Mouse (Mus musculus): ENCODE results near the gene Ccdc8. TPM values are rescaled to one million over a fixed set of nuclear protein-coding genes. Genes with fewer than 3 reads are reported as not detected.
A peak's percentile ranks its signal among the peaks of the same experiment; 100 is the strongest.

The Ccdc8 gene
- total RNA-seq, 2 experiments from 2014 or later: 2.4 to 2.6 TPM

DNA sequence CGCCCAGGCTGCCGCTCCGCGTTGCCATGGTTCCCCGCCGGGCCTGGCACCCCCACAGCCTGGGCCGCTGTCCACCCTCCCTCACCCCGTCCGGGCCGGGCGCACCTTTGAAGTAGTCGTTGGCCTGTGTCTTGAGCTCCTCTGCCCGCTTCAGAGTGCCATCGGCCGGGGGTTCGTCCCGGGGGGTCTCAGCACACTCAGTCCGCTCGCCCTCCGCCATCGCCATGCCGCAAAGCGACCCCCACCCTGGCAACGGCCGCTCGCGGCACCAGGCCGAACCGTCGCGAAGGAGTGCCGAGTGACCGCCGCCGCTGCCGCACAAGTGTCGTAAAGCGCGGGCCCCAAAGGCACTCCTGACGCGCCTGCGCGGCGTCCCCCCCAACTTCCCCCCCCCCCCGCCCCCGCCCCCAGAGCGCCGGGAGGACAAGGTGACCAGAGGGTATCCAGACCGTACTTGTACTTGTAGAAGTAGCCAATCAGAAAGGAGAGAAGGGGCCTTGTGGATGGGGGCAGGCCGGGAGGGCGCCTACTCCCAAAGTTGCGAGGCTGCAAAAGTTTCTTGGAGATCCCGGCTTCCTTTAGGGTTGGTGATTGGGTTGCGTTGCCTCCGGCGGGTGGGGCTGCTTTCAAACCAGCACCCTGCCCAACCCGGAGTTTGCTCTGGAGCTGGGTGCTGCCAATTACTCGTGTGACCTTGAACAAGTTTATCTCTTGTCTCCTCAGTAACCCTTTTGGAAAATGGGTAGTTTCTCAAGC is 35.3 kb downstream of the Ccdc8 start, which contains the start of gene Ppp5c:
Gene Ppp5c, minus strand, starts transcription at position 337 of the 756 bp plus-strand sequence.
- intact Hi-C loops (cut with DNase I): loop anchor here (1.0 kb wide), 2 partner anchors 10 to 33 kb away; no protein-coding TSS in a partner anchor

DNA sequence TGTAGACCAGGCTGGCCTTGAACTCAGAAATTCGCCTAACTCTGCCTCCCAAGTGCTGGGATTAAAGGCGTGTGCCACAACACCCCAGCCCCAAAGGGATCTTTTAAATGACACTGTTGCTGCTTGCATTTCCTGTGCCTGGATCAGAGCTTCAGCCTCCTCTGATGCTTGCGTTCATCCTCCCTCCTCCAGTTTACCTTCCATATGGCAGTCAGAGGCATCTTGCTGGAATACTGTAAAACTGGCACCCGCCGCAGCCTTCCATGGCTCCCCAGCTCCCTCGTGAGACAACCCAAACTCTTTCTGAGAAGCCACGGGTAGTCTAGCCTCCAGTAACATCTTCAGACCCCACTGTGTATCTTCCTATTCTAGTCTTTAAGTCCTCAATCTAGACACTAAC is 36.4 kb downstream of the Ccdc8 start:
- intact Hi-C loops (cut with DNase I): loop anchor here (1.0 kb wide), 1 partner anchor 16 kb away; no protein-coding TSS in a partner anchor
- peak in 1 of 2 experiments; percentile 86 for DNase-seq (ENCODE audit: low spot score in 2 of 2)

More for the DNA sequence above, 35.3 kb downstream of the Ccdc8 start, which contains the start of gene Ppp5c:
- peak; percentile 90 to 91 for DNase-seq (ENCODE audit: low spot score in 2 of 2)

DNA sequence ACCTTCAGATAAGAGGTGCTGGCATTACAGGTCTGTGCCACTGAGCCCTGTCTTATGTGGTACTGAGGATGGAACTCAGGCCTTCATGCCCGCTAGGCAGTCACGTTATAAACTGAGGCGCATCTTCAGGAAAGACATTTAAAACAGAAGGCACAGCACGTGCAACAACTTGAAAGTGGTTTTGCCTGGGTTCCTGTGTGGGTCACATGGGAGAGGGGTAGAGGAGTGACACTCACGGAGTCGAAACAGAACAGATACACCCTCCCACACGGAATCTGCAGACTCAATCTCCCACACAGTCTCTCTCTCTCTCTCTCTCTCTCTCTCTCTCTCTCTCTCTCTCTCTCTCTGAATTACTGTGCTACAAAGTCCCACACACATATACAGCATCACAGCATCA is 37.7 kb downstream of the Ccdc8 start:
- DNase-seq (ENCODE audit: low spot score in 2 of 2): peak in 1 of 2 experiments; percentile 78
- intact Hi-C loops (cut with DNase I): no loop called here

DNA sequence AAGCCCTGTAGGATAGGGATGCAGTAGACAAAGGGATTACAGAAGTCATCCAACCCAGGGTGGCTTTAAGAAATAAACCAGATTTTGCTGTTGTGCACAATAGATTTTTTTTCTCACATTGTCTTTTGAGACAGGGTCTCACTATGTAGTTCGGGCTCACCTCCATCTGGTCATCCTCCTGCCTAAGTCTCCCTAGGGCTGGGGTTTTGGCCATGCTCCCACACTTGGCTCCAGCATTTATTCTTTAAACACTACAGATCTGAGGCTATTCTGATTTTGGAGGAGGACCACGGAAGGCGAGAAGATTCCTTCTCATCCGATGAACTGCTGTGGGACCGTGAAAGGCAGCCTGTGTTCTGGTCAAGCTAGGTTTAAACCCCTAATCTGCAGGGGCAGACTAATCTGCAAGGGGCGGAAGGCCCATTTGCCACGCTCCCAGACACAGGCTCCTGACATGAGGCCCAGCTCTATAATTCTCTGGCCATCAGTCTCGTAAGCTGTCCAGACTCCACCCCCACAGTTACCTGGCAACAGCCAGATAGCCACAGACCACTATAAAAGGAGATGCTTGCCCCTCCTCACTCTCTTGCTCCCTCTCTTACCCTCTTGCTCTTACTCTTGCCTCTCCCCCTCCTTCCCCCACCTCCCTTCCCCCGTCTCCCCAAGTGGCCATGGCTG is 45.6 kb downstream of the Ccdc8 start:
- intact Hi-C loops (cut with DNase I): no loop called here
- DNase-seq (ENCODE audit: low spot score in 2 of 2): no peak

DNA sequence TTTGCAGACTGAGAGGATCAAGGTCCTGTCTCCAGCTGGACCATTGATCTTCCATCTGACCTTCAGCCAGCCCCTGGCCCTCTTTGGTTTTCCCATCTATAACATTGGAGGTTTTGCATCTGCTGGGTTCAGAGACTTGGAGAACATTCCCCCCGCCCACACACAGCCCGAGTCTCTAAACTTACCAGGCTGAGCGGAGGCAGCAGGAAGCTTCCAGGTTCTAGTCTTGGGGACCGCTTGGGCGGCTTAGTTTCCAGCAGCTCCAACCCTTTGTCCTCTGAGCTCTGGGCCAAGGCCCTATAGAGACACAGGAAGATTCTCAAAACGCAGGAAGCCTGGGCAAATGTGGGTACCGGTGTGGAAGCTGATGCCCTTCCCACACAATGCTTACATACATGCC is 46.9 kb downstream of the Ccdc8 start:
- intact Hi-C loops (cut with DNase I): no loop called here
- peak in 1 of 2 experiments; percentile 80 for DNase-seq (ENCODE audit: low spot score in 2 of 2)

DNA sequence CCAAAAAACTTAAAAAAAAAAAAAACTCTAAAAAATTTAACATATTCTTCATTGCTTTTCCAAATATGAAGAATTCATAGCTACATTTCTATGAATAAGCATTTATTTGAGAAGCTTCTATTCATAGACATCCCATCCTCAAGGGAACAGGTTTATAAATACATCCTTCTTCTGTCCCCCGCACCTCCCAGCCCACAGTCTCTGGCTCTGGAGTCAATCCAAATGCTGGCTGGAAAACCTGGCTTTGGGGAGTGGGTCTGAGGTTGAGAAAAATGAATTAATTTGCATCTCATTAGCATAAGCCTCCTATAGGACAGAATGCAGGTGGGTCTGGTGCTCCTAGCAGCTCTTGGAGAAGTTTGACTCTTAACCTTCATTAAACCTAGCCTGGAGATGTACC is 53.2 kb downstream of the Ccdc8 start:
- intact Hi-C loops (cut with DNase I): loop anchor here (1.0 kb wide), 1 partner anchor 16 kb away; no protein-coding TSS in a partner anchor
- DNase-seq (ENCODE audit: low spot score in 2 of 2): peak; percentile 54 to 80

Other genes with a start within 250 kb of the Ccdc8 start
- 1 to 10 TPM; 3.9 to 4.9 TPM for gene Slc1a5, start 211.4 kb upstream of the Ccdc8 start, total RNA-seq (2021)
- gene Strn4, start 176.8 kb upstream of the Ccdc8 start, total RNA-seq (2021): 100 to 1,000 TPM; 314 to 335 TPM
- 10 to 100 TPM; 47.7 to 50.8 TPM for gene Fkrp, start 176.0 kb upstream of the Ccdc8 start, total RNA-seq (2021)
- 1 to 10 TPM; 3.8 to 7.3 TPM for gene Prkd2, start 149.8 kb upstream of the Ccdc8 start, total RNA-seq (2021)
- 100 to 1,000 TPM; 176 to 184 TPM for gene Dact3, start 117.4 kb upstream of the Ccdc8 start, total RNA-seq (2021)
- gene Gng8, start 100.9 kb upstream of the Ccdc8 start, total RNA-seq (2021): 1 to 10 TPM; 2.5 to 4.0 TPM
- under 1 TPM; 0.14 to 0.16 TPM for gene Ptgir, start 86.2 kb upstream of the Ccdc8 start, total RNA-seq (2021)
- 1,000 to 10,000 TPM; 1,837 to 1,919 TPM for gene Calm3, start 68.6 kb upstream of the Ccdc8 start, total RNA-seq (2021)
- 100 to 1,000 TPM; 268 to 274 TPM for gene Pnmal2, start 48.0 kb upstream of the Ccdc8 start, total RNA-seq (2021)
- 100 to 1,000 TPM; 107 to 115 TPM for gene Pnmal1, start 33.0 kb upstream of the Ccdc8 start, total RNA-seq (2021)
- 10 to 100 TPM; 62.3 to 64.9 TPM for gene Gm42372, start 9.6 kb upstream of the Ccdc8 start, total RNA-seq (2021)
- gene Ppp5c, start 35.2 kb downstream of the Ccdc8 start, total RNA-seq (2021): 100 to 1,000 TPM; 167 to 169 TPM
- 1 to 10 TPM; 5.3 to 8.5 TPM for gene Hif3a, start 69.7 kb downstream of the Ccdc8 start, total RNA-seq (2021)
- gene Psg16, start 81.3 kb downstream of the Ccdc8 start, total RNA-seq (2021): 1 to 10 TPM; 4.1 to 5.5 TPM
- not detected for gene Ceacam3, start 157.6 kb downstream of the Ccdc8 start, total RNA-seq (2021)
- not detected for gene Psg29, start 210.8 kb downstream of the Ccdc8 start, total RNA-seq (2021)

Measured in left cerebral cortex, postnatal 25 days (tissue).